Mouse (Mus musculus) stomach, embryonic 14.5 days (tissue): ENCODE measurements at regions not wholly inside any gene's neighbourhood (a gene's known extent, or its start where the extent isn't known, plus 50 kb on each side); places are given as distances from the start of the nearest gene placed in this dataset.

Experiments used
- ATAC-seq: fragments of 200-750 bp; cut with Nextera tagmentation; 2 replicates; pipeline ENCODE4 v1.8.0; 2017; ENCODE audit warnings: low read depth, moderate TSS enrichment; ENCODE audit not compliant: insufficient number of reproducible peaks, insufficient read depth, low FRiP score
- H3K27ac ChIP-seq: fragments of 300-500 bp; sonication (generic); 2 replicates; pipeline ENCODE4 v1.5.1; 2014; ENCODE audit warnings: mild to moderate bottlenecking, low read length, moderate library complexity, mixed read lengths
- H3K27me3 ChIP-seq: fragments of 300-500 bp; sonication (generic); 2 replicates; pipeline ENCODE4 v1.6.1; 2014; ENCODE audit warnings: low read length, control low read depth, mixed read lengths; ENCODE audit not compliant: control insufficient read depth, insufficient read depth
- H3K36me3 ChIP-seq: fragments of 300-500 bp; sonication (generic); 2 replicates; pipeline ENCODE4 v1.6.1; 2014; ENCODE audit warnings: mild to moderate bottlenecking, control low read depth, low read length, moderate library complexity, mixed read lengths; ENCODE audit not compliant: control insufficient read depth, insufficient read depth
- H3K4me1 ChIP-seq: fragments of 300-500 bp; sonication (generic); 2 replicates; pipeline ENCODE4 v1.6.1; 2014; ENCODE audit warnings: low read length, control low read depth, mixed read lengths; ENCODE audit not compliant: control insufficient read depth, insufficient read depth
- H3K4me2 ChIP-seq: fragments of 300-500 bp; sonication (generic); replicated peaks from 2 replicates; pipeline ENCODE4 v1.6.1; 2014; ENCODE audit warnings: low read depth, low read length, control low read depth
- H3K4me3 ChIP-seq: fragments of 300-500 bp; sonication (generic); 2 replicates; pipeline ENCODE4 v1.5.1; 2014; ENCODE audit warnings: low read depth, low read length, control low read depth
- H3K9ac ChIP-seq: fragments of 300-500 bp; sonication (generic); replicated peaks from 2 replicates; pipeline ENCODE4 v1.6.1; 2014; ENCODE audit warnings: low read depth, mild to moderate bottlenecking, control low read depth, low read length, moderate library complexity, mixed read lengths
- H3K9me3 ChIP-seq: fragments of 300-500 bp; sonication (generic); 2 replicates; pipeline ENCODE4 v1.6.1; 2016; ENCODE audit warnings: low read depth, low read length, control low read depth; ENCODE audit not compliant: control insufficient read depth
- WGBS: fragments of 180-500 bp; shearing (Covaris S2); extraction: QIAGEN DNeasy Blood & Tissue Kit; methylation state at CpG from one replicate; pipeline ENCODE4 v1.1.7; 2014; 5-methylcytosine and 5-hydroxymethylcytosine counted together

DNA sequence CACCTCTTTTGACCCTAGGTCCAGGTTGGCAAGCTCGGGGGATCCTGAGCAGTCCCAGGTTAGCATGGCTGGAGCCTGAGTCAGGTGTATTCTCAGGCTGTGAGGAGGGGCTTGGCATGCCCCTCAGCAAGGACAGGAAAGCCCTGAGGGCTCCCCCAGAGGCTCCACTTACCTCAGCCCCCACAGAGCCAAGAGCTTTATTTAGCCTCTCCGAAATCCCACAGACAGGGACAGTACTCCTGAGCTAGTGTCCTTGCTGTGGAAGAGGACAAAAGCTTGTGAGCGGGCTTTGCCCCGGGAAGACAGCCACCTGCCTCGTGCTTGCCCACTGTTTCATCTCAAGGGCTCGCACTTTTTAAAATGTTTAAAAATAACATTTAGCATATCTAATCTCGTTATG lies 118.7 kb downstream of the Sec61b start:
- Histone ChIP-seq H3K4me2 (no peak overlapping the region), H3K9me3 (no peaks in the 10 kb centered on the region), H3K9ac (no peak overlapping the region), H3K36me3 (no peaks in the 10 kb centered on the region), H3K27ac (no peak overlapping the region), H3K4me1 (no peaks in the 10 kb centered on the region), H3K27me3 (no peaks in the 10 kb centered on the region), H3K4me3 (no peak overlapping the region)
- no peak for ATAC-seq
- WGBS, result 80% methylated on average over 7 of the region's 7 CpGs

DNA sequence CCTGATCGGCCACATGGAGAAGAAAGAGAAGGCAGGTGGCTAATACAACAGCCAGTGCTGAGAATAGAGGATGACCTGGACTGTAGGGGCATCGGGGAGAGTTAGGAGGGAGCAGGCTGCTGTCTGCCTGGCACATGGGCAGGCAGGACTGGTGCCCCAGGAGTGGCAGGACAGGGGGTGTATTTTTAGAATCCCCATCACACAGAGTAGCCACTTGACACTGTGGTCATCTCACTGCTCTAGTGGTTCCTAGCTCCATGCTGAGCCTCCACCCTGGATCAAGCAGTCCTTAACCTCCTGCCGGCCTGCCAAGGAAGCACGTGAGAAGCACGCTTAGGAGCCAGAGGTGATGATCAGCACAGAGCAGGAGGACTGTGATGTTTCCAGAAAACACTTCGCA lies 119.7 kb downstream of the Sec61b start:
- ATAC-seq, result no peak
- H3K36me3 ChIP-seq, result no peaks in the 10 kb centered on the region
- no peak overlapping the region for H3K4me2 ChIP-seq
- no peaks in the 10 kb centered on the region for H3K27me3 ChIP-seq
- H3K9me3 ChIP-seq, result no peaks in the 10 kb centered on the region
- no peaks in the 10 kb centered on the region for H3K4me1 ChIP-seq
- no peak overlapping the region for H3K9ac ChIP-seq
- no peak overlapping the region for H3K4me3 ChIP-seq
- WGBS, result 89% methylated on average over 6 of the region's 6 CpGs
- H3K27ac ChIP-seq, result no peak overlapping the region

GRCm38 (mm10) chr4:47595841-47596240 lies 121.4 kb downstream of the Sec61b start:
- ATAC-seq, result no peak
- Histone ChIP-seq H3K4me3 (no peak overlapping the region), H3K9ac (no peak overlapping the region), H3K4me2 (no peak overlapping the region), H3K4me1 (no peaks in the 10 kb centered on the region), H3K36me3 (no peaks in the 10 kb centered on the region), H3K27me3 (no peaks in the 10 kb centered on the region), H3K9me3 (no peaks in the 10 kb centered on the region), H3K27ac (no peak overlapping the region)
- WGBS, result 87% methylated on average over 10 of the region's 10 CpGs

- no peak overlapping the region for H3K4me2 ChIP-seq
- no peak for ATAC-seq
- H3K4me3 ChIP-seq, result no peak overlapping the region
- no peaks in the 10 kb centered on the region for H3K36me3 ChIP-seq
- H3K9ac ChIP-seq, result no peak overlapping the region
- no peaks in the 10 kb centered on the region for H3K4me1 ChIP-seq
- no peaks in the 10 kb centered on the region for H3K9me3 ChIP-seq
- H3K27ac ChIP-seq, result no peak overlapping the region
- WGBS, result 63% methylated on average over 7 of the region's 7 CpGs
- H3K27me3 ChIP-seq, result no peaks in the 10 kb centered on the region
Measured at GRCm38 (mm10) chr4:47597586-47597985, 123.1 kb downstream of the Sec61b start.

- Histone ChIP-seq H3K4me3 (no peak overlapping the region), H3K4me1 (no peaks in the 10 kb centered on the region), H3K27me3 (no peaks in the 10 kb centered on the region), H3K9me3 (no peaks in the 10 kb centered on the region), H3K36me3 (no peaks in the 10 kb centered on the region), H3K4me2 (no peak overlapping the region), H3K9ac (no peak overlapping the region), H3K27ac (no peak overlapping the region)
- 47% methylated on average over 2 of the region's 2 CpGs for WGBS
- no peak for ATAC-seq
Measured at GRCm38 (mm10) chr4:47598216-47598615, 123.8 kb downstream of the Sec61b start.

GRCm38 (mm10) chr4:47601301-47602070 lies 127.0 kb downstream of the Sec61b start:
- no peak for ATAC-seq
- Histone ChIP-seq H3K9ac (no peak overlapping the region), H3K4me2 (no peak overlapping the region), H3K4me1 (no peaks in the 10 kb centered on the region), H3K9me3 (no peaks in the 10 kb centered on the region), H3K4me3 (no peak overlapping the region), H3K27me3 (no peaks in the 10 kb centered on the region), H3K36me3 (no peaks in the 10 kb centered on the region), H3K27ac (no peak overlapping the region)
- 81% methylated on average over 10 of the region's 10 CpGs for WGBS

GRCm38 (mm10) chr4:47603378-47603777 lies 128.9 kb downstream of the Sec61b start:
- Histone ChIP-seq H3K9ac (no peak overlapping the region), H3K36me3 (no peaks in the 10 kb centered on the region)

GRCm38 (mm10) chr4:47603847-47604397 lies 129.5 kb downstream of the Sec61b start:
- Histone ChIP-seq H3K4me1 (no peaks in the 10 kb centered on the region), H3K4me2 (peak overlapping the region; percentile 38), H3K27ac (peak overlapping the region; percentile 30; the same call in 1 of the 2 replicates), H3K9ac (no peak overlapping the region), H3K36me3 (no peaks in the 10 kb centered on the region), H3K27me3 (no peaks in the 10 kb centered on the region), H3K4me3 (peak overlapping the region; percentile 9; the same call in 1 of the 2 replicates), H3K9me3 (no peaks in the 10 kb centered on the region)
- 26% methylated on average over 14 of the region's 14 CpGs for WGBS
- ATAC-seq, result peak; percentile 75; the same call in 1 of the 2 replicates

More at GRCm38 (mm10) chr4:47603378-47603777, 128.9 kb downstream of the Sec61b start:
- 63% methylated on average over 6 of the region's 6 CpGs for WGBS
- no peaks in the 10 kb centered on the region for H3K9me3 ChIP-seq
- peak overlapping the region; percentile 9; the same call in 1 of the 2 replicates for H3K4me3 ChIP-seq
- H3K27me3 ChIP-seq, result no peaks in the 10 kb centered on the region
- no peak for ATAC-seq
- peak overlapping the region; percentile 38 for H3K4me2 ChIP-seq
- peak overlapping the region; percentile 69; the same call in 1 of the 2 replicates for H3K27ac ChIP-seq
- H3K4me1 ChIP-seq, result no peaks in the 10 kb centered on the region
